Mouse (Mus musculus): Measurements from ENCODE around the gene Pde4d.
A peak's percentile ranks its signal among the peaks of the same experiment; 100 is the strongest.

Gene Pde4d

GRCm38 (mm10) chr13:109736290-109737078 lies 1286.7 kb downstream of the Pde4d start:
- DNase-seq (ENCODE audit: extremely low spot score, low spot score), result no peak

DNA sequence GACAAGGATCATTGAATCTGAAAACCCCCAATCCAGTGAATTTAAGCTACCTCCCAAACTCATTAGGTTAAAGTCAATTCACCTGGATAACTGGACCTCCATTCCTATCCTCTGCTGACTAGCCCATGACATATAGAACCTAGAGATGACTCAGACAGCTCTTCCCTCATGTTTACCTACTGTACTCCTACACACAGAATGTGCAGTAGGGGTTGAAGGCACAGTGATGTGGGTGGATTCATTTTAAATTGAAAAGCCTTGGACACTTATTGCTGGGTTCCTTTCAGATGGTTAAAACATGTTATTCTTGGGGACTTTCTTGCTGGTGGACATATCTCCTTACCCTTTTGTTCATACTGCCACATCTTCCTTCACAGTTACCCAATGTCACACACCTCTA lies 1296.7 kb downstream of the Pde4d start:
- no peak for DNase-seq (ENCODE audit: extremely low spot score, low spot score)

DNA sequence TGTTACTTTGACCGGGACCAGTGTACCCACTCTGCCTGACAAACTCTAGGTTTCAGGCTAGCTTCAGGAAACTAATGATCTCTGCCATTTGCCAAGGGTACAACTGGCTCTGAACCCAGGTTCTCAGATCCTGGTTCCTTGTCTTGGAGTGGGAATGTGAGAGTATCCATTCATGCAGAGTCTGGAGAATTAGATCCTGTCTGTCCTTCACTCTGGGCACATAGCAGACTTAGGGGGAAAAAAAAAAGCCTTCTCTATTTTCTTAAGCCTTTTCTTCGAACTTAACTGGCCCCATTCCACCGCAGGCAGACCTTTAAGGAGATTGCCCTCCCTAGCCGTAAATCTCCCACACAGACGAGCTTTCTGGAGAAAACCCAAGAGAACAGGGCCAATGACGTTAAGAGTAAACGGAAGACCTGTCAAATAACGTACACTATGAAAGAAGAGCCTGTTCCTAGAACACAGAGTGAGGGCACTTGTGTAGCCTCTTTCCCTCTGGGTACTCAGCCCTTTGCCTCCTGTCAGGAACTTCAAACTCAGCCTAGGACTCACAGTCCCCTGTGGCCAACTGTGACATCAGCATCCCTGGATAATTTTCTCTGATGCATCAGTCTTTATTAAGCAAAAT lies 1302.6 kb downstream of the Pde4d start:
- DNase-seq (ENCODE audit: extremely low spot score, low spot score), result no peak

DNA sequence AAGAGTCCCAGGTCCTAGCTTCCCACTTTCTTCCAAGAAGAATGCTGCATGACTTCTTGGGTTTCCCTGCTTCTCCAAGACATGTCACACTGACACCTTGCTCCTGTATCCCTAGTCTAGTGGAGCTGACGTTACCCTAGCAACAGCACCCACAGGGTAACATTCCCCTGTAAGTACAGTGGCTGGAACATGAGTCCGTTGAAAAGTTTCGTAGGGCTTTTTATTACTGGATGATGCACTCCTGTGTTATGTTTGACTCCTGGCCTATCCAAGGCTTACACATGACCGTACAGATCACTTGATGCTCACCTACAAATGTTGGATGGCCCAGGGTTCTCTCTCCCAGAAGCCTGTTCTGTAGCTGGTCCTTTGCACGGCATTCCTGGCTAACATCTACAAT lies 1307.1 kb downstream of the Pde4d start:
- no peak for DNase-seq (ENCODE audit: extremely low spot score, low spot score)

- DNase-seq (ENCODE audit: extremely low spot score, low spot score), result no peak
These were observed 1309.5 kb downstream of the Pde4d start for GRCm38 (mm10) chr13:109759201-109759600.

GRCm38 (mm10) chr13:109761081-109761480 lies 1311.3 kb downstream of the Pde4d start:
- no peak for DNase-seq (ENCODE audit: extremely low spot score, low spot score)

- no peak for DNase-seq (ENCODE audit: extremely low spot score, low spot score)
These were observed 1325.0 kb downstream of the Pde4d start for GRCm38 (mm10) chr13:109774791-109775190.

DNA sequence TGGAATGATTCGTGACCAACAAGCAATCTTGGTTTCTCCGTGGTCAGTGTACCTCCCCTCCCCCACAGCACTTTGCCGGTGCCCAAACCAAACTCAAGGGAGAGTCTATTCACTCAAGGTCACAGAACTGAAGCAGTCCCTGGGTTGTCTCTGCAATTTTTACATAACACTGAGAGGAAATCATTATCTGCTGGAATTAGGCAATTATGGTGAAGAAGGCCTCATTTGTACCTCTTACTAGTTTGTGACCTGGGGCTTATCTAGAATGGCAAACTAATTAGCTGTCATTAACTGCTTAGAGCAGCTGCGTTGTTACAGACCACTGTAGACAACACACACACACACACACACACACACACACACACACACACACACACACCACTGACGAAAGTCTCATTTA lies 1325.4 kb downstream of the Pde4d start:
- no peak for DNase-seq (ENCODE audit: extremely low spot score, low spot score)

DNA sequence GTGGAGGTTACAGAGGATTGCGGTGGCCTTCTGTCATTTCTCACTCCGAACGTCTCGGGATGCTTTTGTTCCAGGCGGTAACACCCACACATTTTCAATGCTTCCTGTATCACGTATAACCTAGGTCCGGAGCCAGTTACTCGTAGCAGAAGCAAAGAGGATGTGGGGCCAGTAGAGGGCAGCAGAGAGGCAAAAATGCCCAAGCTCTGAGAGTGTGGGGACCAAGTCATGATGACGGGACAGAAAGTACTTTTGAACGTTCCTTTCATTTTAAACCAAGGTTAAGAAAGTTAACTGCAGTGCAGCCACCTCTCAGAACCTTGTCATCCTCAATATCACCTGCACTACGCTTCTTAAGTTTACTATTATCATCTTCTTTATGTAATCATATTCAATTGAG lies 1326.4 kb downstream of the Pde4d start:
- peak; percentile 93 for DNase-seq (ENCODE audit: extremely low spot score, low spot score)

DNA sequence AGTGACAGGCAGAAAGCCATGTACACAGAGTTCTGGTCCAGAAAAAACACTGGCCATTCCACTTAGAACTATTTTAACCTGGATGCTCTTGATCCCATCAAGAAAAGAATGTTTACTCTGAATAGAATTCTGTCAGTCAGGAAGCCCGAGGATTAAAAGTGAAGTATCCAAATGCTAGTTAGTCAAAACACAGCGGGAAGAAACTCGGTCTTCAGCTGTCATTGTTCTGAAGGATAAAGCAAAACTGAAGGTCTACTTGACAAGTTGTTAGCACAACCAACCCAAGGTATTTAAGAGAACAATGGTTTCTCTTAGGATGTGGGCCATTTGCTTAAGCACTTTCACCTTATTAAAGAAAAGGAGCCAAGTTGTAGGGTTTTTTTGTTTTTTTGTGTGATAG lies 1327.2 kb downstream of the Pde4d start:
- no peak for DNase-seq (ENCODE audit: extremely low spot score, low spot score)

- no peak for DNase-seq (ENCODE audit: extremely low spot score, low spot score)
These were observed 1327.7 kb downstream of the Pde4d start for GRCm38 (mm10) chr13:109777441-109777840.

- no peak for DNase-seq (ENCODE audit: extremely low spot score, low spot score)
These were observed 1328.6 kb downstream of the Pde4d start for GRCm38 (mm10) chr13:109778297-109778835.

DNA sequence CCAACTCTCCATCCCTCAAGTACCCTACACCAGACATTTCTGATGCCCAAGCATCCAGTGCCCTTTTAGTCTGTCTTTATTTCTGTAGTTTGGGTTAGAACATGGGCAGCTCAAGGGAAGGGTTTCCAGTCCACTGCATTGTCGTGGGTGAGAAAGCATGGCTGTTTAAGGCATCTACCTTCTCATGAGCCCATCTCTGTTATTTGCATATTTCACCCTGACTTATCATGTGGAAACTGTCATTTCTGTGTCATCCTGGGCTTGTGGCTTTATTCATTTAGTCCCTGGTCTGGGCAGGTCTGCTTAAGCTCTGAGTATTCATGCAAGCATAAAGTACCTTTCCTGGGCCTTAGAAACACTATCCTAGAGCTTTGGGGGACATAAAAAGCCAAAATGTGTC lies 1331.7 kb downstream of the Pde4d start:
- DNase-seq (ENCODE audit: extremely low spot score, low spot score), result no peak

GRCm38 (mm10) chr13:109788604-109789003 lies 1338.9 kb downstream of the Pde4d start:
- DNase-seq (ENCODE audit: extremely low spot score, low spot score), result no peak

GRCm38 (mm10) chr13:109789151-109789550 lies 1339.4 kb downstream of the Pde4d start:
- no peak for DNase-seq (ENCODE audit: extremely low spot score, low spot score)

- DNase-seq (ENCODE audit: extremely low spot score, low spot score), result no peak
These were observed 1340.4 kb downstream of the Pde4d start for GRCm38 (mm10) chr13:109790045-109790715.

DNA sequence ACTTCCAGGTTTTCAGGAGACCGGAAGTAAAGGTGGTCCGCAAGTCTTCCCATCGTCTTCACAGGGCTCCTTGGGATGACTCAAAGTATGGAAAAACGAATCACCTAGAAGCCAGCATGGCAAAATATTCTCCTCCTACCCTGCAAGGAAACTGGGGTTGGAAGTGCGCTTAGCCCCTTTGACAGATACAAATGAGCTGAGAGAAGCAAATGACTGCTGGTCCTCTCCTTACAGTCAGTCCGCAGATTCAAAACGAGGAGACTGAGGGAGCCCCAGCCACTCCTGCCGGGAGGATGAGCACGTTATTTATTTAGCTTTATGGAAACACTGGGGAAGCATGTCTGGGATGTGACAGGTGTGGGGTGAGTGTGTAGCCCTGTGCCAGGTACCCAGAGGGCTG lies 1344.2 kb downstream of the Pde4d start:
- no peak for DNase-seq (ENCODE audit: extremely low spot score, low spot score)

DNA sequence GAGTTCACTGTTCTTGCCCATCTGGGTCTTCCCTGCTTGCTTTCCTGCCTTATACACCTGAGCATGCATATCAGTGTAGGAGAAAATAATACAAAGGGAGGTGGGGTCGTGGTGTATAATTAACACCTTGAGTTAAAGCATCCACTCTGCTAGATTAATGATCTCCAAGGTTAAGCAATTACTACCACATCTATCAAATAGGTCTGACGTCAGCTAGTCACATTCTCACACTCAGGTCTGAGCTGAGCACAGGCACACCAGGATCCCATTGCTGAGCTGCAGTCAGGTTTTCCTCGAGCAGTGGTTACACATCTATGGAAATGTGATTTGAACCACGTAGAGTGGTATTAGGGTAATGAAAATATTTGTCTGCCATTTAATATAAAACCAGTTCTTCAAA lies 1348.9 kb downstream of the Pde4d start:
- DNase-seq (ENCODE audit: extremely low spot score, low spot score), result no peak

GRCm38 (mm10) chr13:109802201-109802600 lies 1352.5 kb downstream of the Pde4d start:
- no peak for DNase-seq (ENCODE audit: extremely low spot score, low spot score)

DNA sequence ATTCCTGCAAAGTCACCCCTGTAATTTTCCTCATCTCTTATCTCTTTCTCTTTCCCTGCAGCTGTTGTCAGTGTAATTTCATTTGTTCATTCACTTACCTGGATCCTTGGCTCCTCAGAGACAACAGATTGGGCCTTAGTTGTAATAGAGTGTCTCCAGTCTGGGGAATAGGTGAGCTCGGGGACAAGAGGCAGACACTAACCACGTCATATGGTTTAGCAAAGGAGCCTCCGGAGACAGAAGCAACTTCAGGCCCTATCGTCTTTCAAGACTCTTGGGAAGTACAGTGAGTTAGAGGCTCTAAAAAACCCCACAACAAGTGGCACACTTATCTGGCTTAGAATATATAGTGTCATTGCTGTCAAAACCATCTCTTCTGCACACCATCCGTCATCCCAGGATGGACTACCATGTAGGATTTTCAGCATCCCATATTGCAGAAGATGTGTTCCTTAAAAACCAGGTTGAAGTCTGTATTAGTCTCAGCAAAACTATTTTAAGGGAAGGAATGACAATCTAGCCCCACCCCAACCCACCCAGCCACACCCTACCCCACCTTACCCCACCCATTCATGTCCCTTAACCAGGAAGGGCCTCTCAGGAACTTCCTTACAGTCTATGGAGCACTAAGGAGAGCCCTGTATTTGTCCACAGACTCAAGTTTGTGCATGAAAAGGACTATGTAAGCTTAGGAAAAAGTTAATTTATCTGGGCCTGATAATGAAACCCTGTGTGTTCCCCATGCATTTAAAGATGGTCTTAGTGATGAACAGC lies 1356.6 kb downstream of the Pde4d start:
- no peak for DNase-seq (ENCODE audit: extremely low spot score, low spot score)

GRCm38 (mm10) chr13:109807036-109807435 lies 1357.3 kb downstream of the Pde4d start:
- no peak for DNase-seq (ENCODE audit: extremely low spot score, low spot score)

All from neural tube, embryonic 10.5 days (tissue).